Mouse (Mus musculus): Measurements from ENCODE around the gene Slc2a13. TPM values are rescaled to one million over a fixed set of nuclear protein-coding genes. Genes with fewer than 3 reads are reported as not detected.

The Slc2a13 gene
- total RNA-seq, 2 experiments from 2014 or later = 107 to 112 TPM

GRCm38 (mm10) chr15:91372464-91373202, 200.4 kb downstream of the Slc2a13 start:
- Histone ChIP-seq H3K27ac (peak overlapping the region; percentile 32), H3K4me3 (no peak overlapping the region)
- intact Hi-C loops (cut with DNase I) = loop anchor here (10.0 kb wide), 1 partner anchor 202 kb away; the partner anchor contains the start of gene Slc2a13
- TF ChIP-seq CTCF (IDR thresholded peaks at IDR 0.05) = no peak
- no peak for DNase-seq (ENCODE audit: extremely low spot score in 1 of 2, low spot score in 2 of 2)

- no peak overlapping the region for H3K4me3 ChIP-seq
- intact Hi-C loops (cut with DNase I) = loop anchor here (10.0 kb wide), 1 partner anchor 203 kb away; the partner anchor contains the start of gene Slc2a13
- no peak for TF ChIP-seq CTCF (IDR thresholded peaks at IDR 0.05)
- peak overlapping the region; percentile 5; the same call in 1 of the 2 replicates for H3K27ac ChIP-seq
- no peak for DNase-seq (ENCODE audit: extremely low spot score in 1 of 2, low spot score in 2 of 2)
Observed at GRCm38 (mm10) chr15:91371859-91372394, 201.1 kb downstream of the Slc2a13 start.

DNA sequence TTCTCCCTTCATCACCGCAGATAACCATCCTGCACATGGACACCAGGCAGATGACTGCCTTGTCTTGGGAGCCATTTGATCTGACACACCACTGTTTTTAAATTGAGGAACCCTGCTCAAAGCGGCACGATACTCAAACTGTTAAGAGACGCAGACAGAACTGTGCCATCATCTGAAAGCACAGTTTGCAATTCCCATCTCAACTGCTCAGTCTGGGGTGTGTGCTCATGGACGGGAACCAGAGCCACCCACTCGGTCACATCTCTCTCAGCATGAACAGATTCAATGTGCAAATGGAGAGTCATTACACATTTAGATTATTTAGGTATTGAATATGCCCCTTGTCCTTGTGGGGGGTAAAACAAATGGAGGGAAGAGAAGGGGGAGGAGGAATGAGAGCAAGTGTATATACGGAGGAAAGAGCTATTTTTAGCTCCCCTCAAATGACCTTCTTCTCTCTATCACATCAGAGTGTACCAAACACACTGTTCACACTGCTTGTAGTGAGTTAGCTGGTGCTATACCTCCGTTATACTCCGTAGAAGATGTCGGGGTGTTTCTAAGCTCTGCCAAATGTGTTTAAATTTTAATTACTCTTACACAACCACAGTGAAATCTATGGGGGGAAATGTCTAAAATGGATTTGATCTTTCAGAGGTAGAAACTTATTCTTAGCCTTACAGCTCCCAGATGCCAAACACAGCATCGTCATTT, 203.2 kb downstream of the Slc2a13 start:
- TF ChIP-seq CTCF (IDR thresholded peaks at IDR 0.05) = no peak
- no peak overlapping the region for H3K4me3 ChIP-seq
- intact Hi-C loops (cut with DNase I) = loop anchor here (10.0 kb wide), 1 partner anchor 205 kb away; the partner anchor contains the start of gene Slc2a13

DNA sequence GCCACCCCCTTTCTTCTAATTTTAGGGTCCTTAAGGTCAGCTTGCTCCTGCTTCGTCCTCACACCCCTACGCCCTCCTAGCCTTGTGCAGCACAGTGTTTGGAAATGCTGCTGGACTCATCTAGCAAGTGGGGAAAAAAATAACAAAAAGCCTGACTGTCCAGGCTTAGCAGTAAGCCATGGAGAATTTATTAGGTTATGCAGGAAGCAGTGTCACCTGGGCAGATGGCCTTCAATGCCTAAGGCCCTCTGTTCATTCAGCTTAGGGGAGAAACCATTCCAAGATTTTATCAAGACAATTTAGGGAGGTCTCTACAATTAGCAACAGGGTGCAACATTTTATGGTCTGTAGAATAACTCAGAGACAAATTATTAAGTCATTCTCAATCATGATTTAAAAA, 212.6 kb downstream of the Slc2a13 start:
- intact Hi-C loops (cut with DNase I) = no loop called here
- no peak overlapping the region for H3K4me3 ChIP-seq
- no peak for DNase-seq (ENCODE audit: extremely low spot score in 1 of 2, low spot score in 2 of 2)
- H3K27ac ChIP-seq = no peak overlapping the region
- TF ChIP-seq CTCF (IDR thresholded peaks at IDR 0.05) = no peak

More for the DNA sequence above, 203.2 kb downstream of the Slc2a13 start:
- peak overlapping the region; percentile 13; the same call in 1 of the 2 replicates for H3K27ac ChIP-seq
- peak in 1 of 2 experiments; percentile 22 for DNase-seq (ENCODE audit: extremely low spot score in 1 of 2, low spot score in 2 of 2)

DNA sequence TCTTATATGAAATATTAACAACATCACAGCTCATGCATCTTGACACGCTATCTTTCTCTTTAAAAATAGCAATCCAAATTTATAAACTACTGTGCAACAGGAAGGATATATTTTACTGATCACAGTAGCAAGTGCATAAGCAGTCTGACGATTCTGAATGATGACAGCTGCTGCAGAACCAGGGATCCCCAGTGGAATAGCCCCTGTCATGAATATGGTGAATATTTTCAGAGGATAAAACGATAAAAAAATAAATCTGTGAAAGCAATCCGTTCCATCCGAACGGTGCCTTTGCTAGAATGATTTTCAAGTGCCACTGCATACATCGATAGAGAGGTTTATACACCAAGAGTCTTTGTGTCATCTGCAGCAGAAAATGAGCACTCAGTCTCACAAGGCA, 222.1 kb downstream of the Slc2a13 start:
- Histone ChIP-seq H3K4me3 (no peak overlapping the region), H3K27ac (no peak overlapping the region; the same call in 1 of the 2 replicates)
- intact Hi-C loops (cut with DNase I) = no loop called here
- no peak for DNase-seq (ENCODE audit: extremely low spot score in 1 of 2, low spot score in 2 of 2)
- TF ChIP-seq CTCF (IDR thresholded peaks at IDR 0.05) = no peak

- no peak overlapping the region for H3K4me3 ChIP-seq
- no peak overlapping the region for H3K27ac ChIP-seq
- intact Hi-C loops (cut with DNase I) = no loop called here
- peak; percentile 35 for TF ChIP-seq CTCF (IDR thresholded peaks at IDR 0.05)
- no peak for DNase-seq (ENCODE audit: extremely low spot score in 1 of 2, low spot score in 2 of 2)
Observed at GRCm38 (mm10) chr15:91338350-91338749, 234.7 kb downstream of the Slc2a13 start.

GRCm38 (mm10) chr15:91334416-91334900, 238.6 kb downstream of the Slc2a13 start:
- intact Hi-C loops (cut with DNase I) = no loop called here
- DNase-seq (ENCODE audit: extremely low spot score in 1 of 2, low spot score in 2 of 2) = no peak
- peak overlapping the region; percentile 15; the same call in 1 of the 2 replicates for H3K27ac ChIP-seq
- TF ChIP-seq CTCF (IDR thresholded peaks at IDR 0.05) = no peak
- H3K4me3 ChIP-seq = no peak overlapping the region

DNA sequence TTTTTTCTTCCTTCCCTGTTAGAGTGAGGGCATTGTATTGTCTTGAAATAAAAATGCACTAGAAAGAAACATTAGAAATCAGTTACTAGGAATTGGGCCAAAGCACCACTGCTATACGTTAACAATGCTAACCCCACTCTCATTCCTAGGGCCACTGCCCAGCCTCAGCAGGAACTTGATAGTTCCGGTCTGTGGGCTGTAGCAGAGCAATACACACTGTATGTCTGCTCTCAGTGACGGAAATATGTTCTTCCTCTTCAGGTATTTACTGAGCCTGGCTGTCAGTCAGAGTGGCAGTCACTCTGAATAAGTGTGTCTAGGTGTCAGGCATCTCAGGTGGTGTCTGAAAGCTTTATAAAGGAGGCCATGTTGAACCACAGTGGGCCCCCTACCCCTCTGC, 245.3 kb downstream of the Slc2a13 start:
- DNase-seq (ENCODE audit: extremely low spot score in 1 of 2, low spot score in 2 of 2) = no peak
- H3K27ac ChIP-seq = peak overlapping the region; percentile 65; the same call in 1 of the 2 replicates
- intact Hi-C loops (cut with DNase I) = no loop called here
- TF ChIP-seq CTCF (IDR thresholded peaks at IDR 0.05) = no peak
- H3K4me3 ChIP-seq = no peak overlapping the region

GRCm38 (mm10) chr15:91327023-91327422, 246.0 kb downstream of the Slc2a13 start:
- Histone ChIP-seq H3K4me3 (no peak overlapping the region), H3K27ac (peak overlapping the region; percentile 65)
- no peak for DNase-seq (ENCODE audit: extremely low spot score in 1 of 2, low spot score in 2 of 2)
- no peak for TF ChIP-seq CTCF (IDR thresholded peaks at IDR 0.05)
- intact Hi-C loops (cut with DNase I) = no loop called here

DNA sequence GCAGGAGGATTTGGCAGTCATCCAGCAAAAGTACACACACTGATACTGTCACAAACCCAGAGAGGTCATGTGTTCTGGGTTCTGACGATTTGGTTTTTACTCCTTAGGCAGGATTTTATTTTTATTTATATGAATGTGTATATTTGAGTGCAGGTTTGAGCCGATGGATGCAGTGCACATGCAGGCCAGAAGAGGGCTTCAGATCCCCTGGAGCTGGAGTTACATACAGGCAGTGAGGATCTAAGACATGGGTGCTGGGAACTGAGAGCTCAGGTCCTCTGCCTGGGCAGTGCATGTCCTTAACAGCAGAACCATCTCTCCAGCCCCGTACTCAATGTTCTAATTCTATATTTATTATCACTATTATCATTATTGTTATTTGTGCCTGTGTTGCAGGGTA, 253.7 kb downstream of the Slc2a13 start:
- TF ChIP-seq CTCF (IDR thresholded peaks at IDR 0.05) = peak; percentile 55
- intact Hi-C loops (cut with DNase I) = no loop called here
- Histone ChIP-seq H3K27ac (no peak overlapping the region), H3K4me3 (no peak overlapping the region)
- no peak for DNase-seq (ENCODE audit: extremely low spot score in 1 of 2, low spot score in 2 of 2)

DNA sequence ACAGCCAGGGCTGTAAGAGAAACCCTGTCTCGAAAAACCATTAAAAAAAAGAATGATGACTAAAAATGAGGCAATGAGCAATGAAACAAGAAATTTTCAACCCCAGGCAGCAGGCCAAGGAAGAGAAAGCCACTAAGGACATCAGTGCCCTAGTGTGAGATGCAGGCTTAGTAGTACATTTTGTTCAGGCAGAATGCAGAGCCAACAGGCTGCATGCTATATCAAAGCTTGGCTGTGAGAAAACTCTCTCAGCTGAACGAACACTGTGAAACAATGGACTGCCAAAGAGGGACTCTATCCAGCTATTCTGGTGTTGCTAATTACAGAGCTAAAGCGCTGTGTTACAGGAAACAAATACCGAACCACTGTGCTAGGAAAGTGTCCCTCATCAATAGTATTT, 256.1 kb downstream of the Slc2a13 start:
- DNase-seq (ENCODE audit: extremely low spot score in 1 of 2, low spot score in 2 of 2) = no peak
- no peak for TF ChIP-seq CTCF (IDR thresholded peaks at IDR 0.05)
- peak overlapping the region; percentile 28; the same call in 1 of the 2 replicates for H3K27ac ChIP-seq
- intact Hi-C loops (cut with DNase I) = no loop called here
- H3K4me3 ChIP-seq = no peak overlapping the region
